Mouse (Mus musculus): Measurements from ENCODE around the gene Ttll11. TPM values are rescaled to one million over a fixed set of nuclear protein-coding genes. Genes with fewer than 3 reads are reported as not detected.

Ttll11 gene
- total RNA-seq, 2 experiments from 2014 or later = 14.5 to 15.2 TPM

DNA sequence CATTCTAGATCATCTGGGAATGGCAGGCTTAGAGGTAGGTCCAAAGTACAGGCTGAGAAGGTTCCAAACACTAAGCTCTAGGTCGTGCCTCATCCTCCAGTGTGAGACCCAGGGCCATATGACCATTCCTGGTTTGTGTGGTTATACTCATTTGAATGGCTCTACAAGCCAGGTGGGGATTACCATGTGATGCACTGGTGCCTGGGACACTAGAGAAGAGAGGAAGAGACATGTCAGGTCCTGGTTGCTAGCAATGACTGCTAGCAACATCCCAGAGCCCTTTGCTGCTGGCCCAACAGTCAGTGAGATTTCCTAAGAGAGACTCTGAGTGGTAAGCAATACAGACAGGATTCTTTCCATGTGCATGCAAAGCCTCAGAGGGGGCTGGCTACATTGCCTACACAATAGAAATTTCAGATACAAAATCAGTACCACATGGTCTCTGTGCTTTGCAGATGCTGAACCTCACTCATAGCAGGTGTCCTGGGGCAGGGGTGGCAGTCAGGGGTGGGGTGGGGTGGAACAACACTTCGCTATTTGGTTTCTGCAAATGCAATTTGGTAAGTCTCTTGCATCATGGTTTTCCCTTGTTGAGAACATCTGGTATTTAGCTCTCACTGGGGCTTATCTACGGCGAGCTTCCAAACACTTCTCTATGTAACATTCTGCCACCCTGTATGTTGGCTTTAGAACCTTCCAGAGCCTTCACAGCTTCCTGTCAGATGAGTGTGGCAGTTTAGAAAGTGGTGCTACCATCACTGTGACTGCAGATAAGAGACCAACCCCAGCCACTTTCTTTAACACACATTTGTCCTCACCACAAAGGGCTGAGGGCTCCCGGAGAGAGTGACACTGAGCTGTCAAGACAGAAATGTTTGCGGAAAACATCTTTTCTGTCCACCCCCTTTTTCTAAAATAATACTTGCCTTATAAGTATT is 148.5 kb downstream of the Ttll11 start:
- no peak for DNase-seq (ENCODE audit: low spot score in 2 of 2)

DNA sequence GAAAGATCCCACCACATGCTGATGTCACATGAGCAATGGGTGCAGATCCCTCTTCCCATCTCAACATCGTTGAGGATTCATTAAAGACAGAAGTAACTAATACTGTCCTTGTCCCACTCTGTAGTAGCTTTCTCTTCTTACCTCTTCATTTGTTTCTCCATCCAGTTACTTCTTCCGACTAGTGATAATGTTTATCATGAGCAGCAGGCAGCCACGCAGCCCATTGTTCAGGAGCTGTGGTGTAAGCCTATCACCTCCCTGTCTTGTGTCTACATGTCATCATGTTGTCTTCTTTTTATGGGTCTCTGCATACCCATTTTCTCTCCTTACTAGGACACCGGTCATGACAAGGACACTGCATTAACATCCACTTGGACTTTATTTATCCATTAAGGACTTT is 150.6 kb downstream of the Ttll11 start:
- no peak for DNase-seq (ENCODE audit: low spot score in 2 of 2)

- no peak for DNase-seq (ENCODE audit: low spot score in 2 of 2)
Measured at GRCm38 (mm10) chr2:35827886-35828285, 151.8 kb downstream of the Ttll11 start.

GRCm38 (mm10) chr2:35825157-35825556 is 154.6 kb downstream of the Ttll11 start:
- no peak for DNase-seq (ENCODE audit: low spot score in 2 of 2)

DNA sequence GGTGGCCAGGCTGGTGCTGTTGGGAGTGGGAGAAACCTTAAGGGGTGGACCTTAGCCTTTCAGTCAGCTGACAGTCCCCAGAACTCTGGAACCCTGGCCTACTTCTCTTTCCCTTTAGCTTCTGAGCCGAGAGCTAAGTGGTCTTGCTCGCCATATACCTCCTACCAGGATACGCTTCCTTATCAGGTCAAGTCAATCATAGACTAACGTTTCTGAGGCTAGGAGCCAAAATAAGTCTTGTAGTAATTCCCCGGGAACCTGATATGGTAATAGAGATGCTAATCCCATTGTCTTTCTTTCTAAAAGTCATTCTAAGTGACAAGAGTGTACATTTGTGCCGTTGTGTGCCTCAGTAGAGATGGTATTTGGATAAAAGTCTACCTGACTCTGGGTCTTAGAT is 156.1 kb downstream of the Ttll11 start:
- DNase-seq (ENCODE audit: low spot score in 2 of 2) = no peak

DNA sequence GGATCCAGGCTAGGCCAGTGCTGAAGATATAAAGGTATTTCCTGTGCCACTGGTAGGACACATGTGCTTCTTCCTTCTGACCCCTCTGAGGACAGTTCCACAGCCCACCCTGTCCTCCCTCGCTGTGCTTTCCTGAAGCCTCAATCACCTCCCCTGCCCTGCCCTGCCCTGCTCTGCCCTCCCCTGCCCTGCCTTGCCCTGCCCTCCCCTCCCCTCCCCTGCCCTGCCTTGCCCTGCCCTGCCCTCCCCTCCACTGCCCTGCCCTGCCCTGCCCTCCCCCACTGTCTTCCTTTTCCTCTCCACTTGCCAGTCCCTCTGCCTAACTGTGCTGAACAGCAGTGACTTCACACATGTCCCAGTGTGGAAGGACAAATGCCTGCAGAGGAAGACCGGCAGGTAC is 160.8 kb downstream of the Ttll11 start:
- no peak for DNase-seq (ENCODE audit: low spot score in 2 of 2)

- no peak for DNase-seq (ENCODE audit: low spot score in 2 of 2)
Measured at GRCm38 (mm10) chr2:35816056-35816661, 163.6 kb downstream of the Ttll11 start.

- no peak for DNase-seq (ENCODE audit: low spot score in 2 of 2)
Measured at GRCm38 (mm10) chr2:35812561-35812933, 167.2 kb downstream of the Ttll11 start.

GRCm38 (mm10) chr2:35811801-35812560 is 167.7 kb downstream of the Ttll11 start:
- no peak for DNase-seq (ENCODE audit: low spot score in 2 of 2)

- DNase-seq (ENCODE audit: low spot score in 2 of 2) = no peak
Measured at GRCm38 (mm10) chr2:35810027-35810426, 169.7 kb downstream of the Ttll11 start.

- DNase-seq (ENCODE audit: low spot score in 2 of 2) = no peak
Measured at GRCm38 (mm10) chr2:35809141-35809540, 170.6 kb downstream of the Ttll11 start.

DNA sequence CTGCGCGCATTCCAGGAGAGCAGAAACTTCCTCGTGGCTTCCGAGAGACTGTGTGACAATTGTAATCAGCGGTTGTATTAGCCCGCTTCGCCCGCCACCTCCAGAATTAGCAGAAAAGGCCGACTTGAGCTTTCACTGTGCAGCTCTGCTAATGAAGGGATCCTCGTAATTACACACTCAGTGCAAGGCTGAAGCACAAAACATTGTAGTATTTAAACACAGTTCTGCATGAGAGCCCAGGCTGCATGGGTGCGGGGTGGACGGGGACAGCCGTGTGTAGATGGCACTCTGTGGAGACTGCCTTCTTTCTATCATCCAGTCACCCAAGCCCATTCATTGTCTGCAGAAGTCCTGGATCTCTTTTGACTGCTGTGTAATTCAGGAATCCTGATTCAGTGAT is 173.8 kb downstream of the Ttll11 start:
- DNase-seq (ENCODE audit: low spot score in 2 of 2) = no peak

GRCm38 (mm10) chr2:35803095-35803494 is 176.6 kb downstream of the Ttll11 start:
- no peak for DNase-seq (ENCODE audit: low spot score in 2 of 2)

DNA sequence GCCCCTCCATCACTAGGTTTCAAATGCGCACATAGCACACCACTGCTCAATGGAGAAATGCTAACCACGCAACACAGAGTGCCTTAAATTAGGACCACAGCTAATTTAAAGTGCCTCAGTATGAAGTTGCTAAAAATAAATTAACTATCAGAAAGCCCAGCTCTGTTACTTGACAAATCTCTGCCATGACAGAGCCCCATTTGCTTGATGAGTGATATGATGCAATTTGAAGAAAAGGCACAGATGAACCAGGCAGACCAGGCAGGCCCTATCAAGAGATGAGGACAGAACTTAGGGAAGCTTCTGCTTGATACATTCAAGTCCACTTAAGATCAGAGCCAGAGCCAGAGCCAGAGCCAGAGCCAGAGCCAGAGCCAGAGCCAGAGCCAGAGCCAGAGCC is 178.0 kb downstream of the Ttll11 start:
- DNase-seq (ENCODE audit: low spot score in 2 of 2) = no peak

GRCm38 (mm10) chr2:35799073-35799472 is 180.6 kb downstream of the Ttll11 start:
- no peak for DNase-seq (ENCODE audit: low spot score in 2 of 2)

DNA sequence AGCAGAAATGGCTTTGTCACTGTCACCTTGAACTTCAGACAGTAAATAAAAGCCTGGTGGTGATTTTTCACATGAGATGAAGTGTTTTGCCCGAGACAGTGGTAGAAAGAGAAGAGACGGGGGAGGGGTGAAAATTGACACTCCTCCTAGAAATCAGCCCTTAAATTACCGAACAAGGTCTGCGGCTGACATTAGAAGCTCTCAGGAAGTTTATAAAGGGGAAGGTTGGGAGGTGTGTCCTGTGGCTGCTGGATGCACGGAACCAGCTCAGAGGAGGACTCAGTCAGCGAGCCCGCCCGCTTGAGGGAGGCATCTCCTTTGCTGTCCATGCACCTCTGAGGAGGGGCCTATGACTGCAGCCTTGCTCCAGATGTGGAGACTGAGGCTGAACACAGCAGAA is 181.7 kb downstream of the Ttll11 start:
- no peak for DNase-seq (ENCODE audit: low spot score in 2 of 2)

DNA sequence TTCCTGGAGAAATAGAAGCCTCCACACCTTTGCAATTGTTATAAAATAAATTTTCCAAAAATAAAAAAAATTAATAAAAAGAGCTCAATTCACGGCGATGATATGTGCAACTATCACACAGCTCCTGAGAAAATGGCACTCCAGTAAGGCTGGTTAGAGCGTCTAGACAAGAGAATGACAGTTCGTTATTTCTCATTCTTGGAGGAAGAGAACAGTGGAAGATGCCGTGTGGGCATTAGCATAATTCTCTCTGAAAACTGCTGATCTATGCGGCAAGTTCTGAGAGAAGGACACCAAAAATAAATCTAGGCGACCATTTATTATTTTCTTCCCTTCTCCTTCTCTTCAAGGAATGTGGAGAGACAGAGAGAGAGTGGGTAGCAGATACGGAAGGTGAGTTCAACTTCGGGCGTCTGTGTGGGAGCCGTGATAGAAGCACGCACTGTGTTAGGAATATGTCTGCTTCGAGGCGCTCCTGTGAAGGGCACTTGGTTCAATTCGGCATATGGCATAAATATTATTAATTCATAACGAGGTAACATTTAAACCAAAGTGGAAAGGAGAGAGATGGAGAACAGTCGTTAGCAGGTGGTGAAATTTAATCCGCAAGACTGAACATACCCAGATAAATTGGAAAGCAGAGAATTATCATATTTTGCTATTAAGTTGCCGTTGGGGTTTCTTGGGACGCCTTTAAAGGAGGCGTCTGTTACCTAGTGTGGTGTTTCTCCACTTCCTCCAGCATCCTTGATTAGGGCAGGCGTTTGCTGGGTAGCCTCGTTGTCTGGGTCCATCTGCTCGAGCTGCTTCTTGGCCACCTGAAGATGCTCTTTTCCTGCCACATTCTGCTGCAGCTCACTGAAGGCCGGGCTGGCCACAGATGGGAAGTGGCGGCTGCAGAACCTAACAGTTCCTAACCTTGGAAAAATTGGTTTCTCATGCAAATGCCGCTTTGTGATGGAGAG is 190.1 kb downstream of the Ttll11 start:
- no peak for DNase-seq (ENCODE audit: low spot score in 2 of 2)

GRCm38 (mm10) chr2:35785877-35786276 is 193.8 kb downstream of the Ttll11 start:
- DNase-seq (ENCODE audit: low spot score in 2 of 2) = no peak

DNA sequence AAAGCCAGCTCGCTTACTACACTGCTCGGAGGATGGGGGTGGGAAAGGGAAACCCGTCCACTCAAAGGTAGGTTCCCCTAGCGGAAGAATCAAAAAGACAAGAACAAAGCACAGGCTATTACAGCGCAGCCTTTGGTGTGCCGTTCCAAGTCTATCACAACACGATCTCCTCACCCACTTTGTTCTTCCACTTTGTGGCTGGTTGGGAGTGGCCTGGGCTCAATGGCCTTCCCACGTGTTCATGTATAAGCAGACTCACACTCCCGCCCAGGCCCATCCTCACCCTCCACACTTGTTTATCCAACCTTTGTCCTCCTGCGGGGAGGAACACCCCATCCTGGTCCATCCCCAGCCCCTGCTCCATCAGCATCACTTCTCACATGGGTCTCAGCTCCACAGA is 196.3 kb downstream of the Ttll11 start:
- DNase-seq (ENCODE audit: low spot score in 2 of 2) = no peak

- DNase-seq (ENCODE audit: low spot score in 2 of 2) = no peak
Measured at GRCm38 (mm10) chr2:35779266-35779665, 200.4 kb downstream of the Ttll11 start.

GRCm38 (mm10) chr2:35776935-35777334 is 202.8 kb downstream of the Ttll11 start:
- no peak for DNase-seq (ENCODE audit: low spot score in 2 of 2)
